13 mouse cellular contexts compared by ENCODE assay signal in genomic region chr11:57836872-57837680, GRCm38 (mm10). TPM values are rescaled to one million over a fixed set of nuclear protein-coding genes. Genes with fewer than 3 reads are reported as not detected.
A peak's percentile ranks its signal among the peaks of the same experiment; 100 is the strongest.
DNase-seq lines count a peak whose midpoint lies in the region; ATAC-seq and TF ChIP-seq lines count a peak whose summit lies in the region.
"Had no signal": no experiment of that assay in that cellular context is flagged by ENCODE, and none has a peak within 500 bp of the region (broad histone marks: within the 10 kb centered on the region; RNA-seq: fewer than 3 reads in every experiment).

No protein-coding gene starts in this region.

- no peak overlapping the region for H3K27ac ChIP-seq in forebrain, embryonic 16.5 days (ENCODE audit: low read length)
- H3K27ac ChIP-seq in forebrain, embryonic 14.5 days (ENCODE audit: low read depth, low read length): no peak overlapping the region
- H3K27ac ChIP-seq in liver, embryonic 11.5 days (ENCODE audit: low read depth, low read length): no peak overlapping the region
- H3K27ac ChIP-seq in liver, postnatal 0 days (ENCODE audit: low read depth): no peak overlapping the region
- H3K27ac ChIP-seq in midbrain, embryonic 12.5 days (replicated peaks): no peak overlapping the region
- H3K27ac ChIP-seq in stomach, embryonic 16.5 days (ENCODE audit: low read length): no peak overlapping the region
- H3K27ac ChIP-seq: forebrain, embryonic 12.5 days had no signal

- DNase-seq in forebrain, embryonic 14.5 days (ENCODE audit: low spot score): no peak
- no peak for DNase-seq in liver, embryonic 11.5 days (ENCODE audit: low spot score)
- DNase-seq in liver, postnatal 0 days: no peak
- DNase-seq in urinary bladder, postnatal 4 days (ENCODE audit: low spot score in 2 of 2): no peak
- no peak for DNase-seq in left cerebral cortex, postnatal 25 days (ENCODE audit: low spot score in 2 of 2)
- DNase-seq: cerebellum, postnatal 10 days; lung, postnatal 14 days had no signal

- ATAC-seq in forebrain, embryonic 16.5 days: no peak
- no peak for ATAC-seq in forebrain, embryonic 14.5 days
- ATAC-seq in liver, embryonic 11.5 days (replicated peaks; ENCODE audit: low FRiP score): no peak
- no peak for ATAC-seq in liver, postnatal 0 days
- no peak for ATAC-seq in midbrain, embryonic 12.5 days (ENCODE audit: low FRiP score, low read depth)
- no peak for ATAC-seq in stomach, embryonic 16.5 days (ENCODE audit: insufficient read depth, low FRiP score)

- peaks cover 10% of the 10 kb centered on the region; the same call in 1 of the 2 replicates for H3K4me1 ChIP-seq in forebrain, embryonic 16.5 days (replicated peaks; ENCODE audit: control insufficient read depth, insufficient read depth, low read length)
- 0 out of 2 replicates have a peak, but pooled peaks cover 3% of the 10 kb centered on the region for H3K4me1 ChIP-seq in forebrain, embryonic 14.5 days (ENCODE audit: control insufficient read depth, insufficient read depth, low read length)
- no peaks in the 10 kb centered on the region for H3K4me1 ChIP-seq in liver, embryonic 11.5 days (replicated peaks; ENCODE audit: control insufficient read depth, insufficient read depth, low read length)
- H3K4me1 ChIP-seq in liver, postnatal 0 days (ENCODE audit: insufficient read depth): no peaks in the 10 kb centered on the region
- peaks cover 16% of the 10 kb centered on the region for H3K4me1 ChIP-seq in midbrain, embryonic 12.5 days
- H3K4me1 ChIP-seq in stomach, embryonic 16.5 days (ENCODE audit: control insufficient read depth, insufficient read depth, low read length): peaks cover 14% of the 10 kb centered on the region; the same call in 1 of the 2 replicates

- no peaks in the 10 kb centered on the region for H3K9me3 ChIP-seq in forebrain, embryonic 16.5 days (ENCODE audit: control insufficient read depth, low read length)
- H3K9me3 ChIP-seq in forebrain, embryonic 14.5 days (replicated peaks; ENCODE audit: control insufficient read depth, low read length): no peaks in the 10 kb centered on the region
- no peaks in the 10 kb centered on the region for H3K9me3 ChIP-seq in liver, embryonic 11.5 days (ENCODE audit: control insufficient read depth, low read length)
- no peaks in the 10 kb centered on the region for H3K9me3 ChIP-seq in liver, postnatal 0 days (ENCODE audit: low read length)
- H3K9me3 ChIP-seq in midbrain, embryonic 12.5 days: no peaks in the 10 kb centered on the region
- H3K9me3 ChIP-seq in stomach, embryonic 16.5 days (replicated peaks; ENCODE audit: control insufficient read depth, low read length): no peaks in the 10 kb centered on the region
- H3K9me3 ChIP-seq: forebrain, embryonic 12.5 days had no signal

- H3K4me2 ChIP-seq in forebrain, embryonic 16.5 days (ENCODE audit: low read length): no peak overlapping the region
- no peak overlapping the region for H3K4me2 ChIP-seq in forebrain, embryonic 14.5 days (ENCODE audit: low read length)
- peak overlapping the region; percentile 39 for H3K4me2 ChIP-seq in liver, embryonic 11.5 days
- H3K4me2 ChIP-seq in liver, postnatal 0 days (ENCODE audit: low read depth, low read length): no peak overlapping the region
- H3K4me2 ChIP-seq in midbrain, embryonic 12.5 days (replicated peaks): 0 out of 2 replicates have a peak overlapping the region, but pooled peaks have one; percentile 1
- H3K4me2 ChIP-seq in stomach, embryonic 16.5 days (ENCODE audit: low read depth, low read length): peak overlapping the region; percentile 37
- H3K4me2 ChIP-seq: forebrain, embryonic 12.5 days had no signal

- 0 out of 2 replicates have a peak overlapping the region, but pooled peaks have one; percentile 5 for H3K4me3 ChIP-seq in forebrain, embryonic 16.5 days (replicated peaks; ENCODE audit: low read length)
- no peak overlapping the region for H3K4me3 ChIP-seq in forebrain, embryonic 14.5 days (ENCODE audit: low read depth, low read length)
- no peak overlapping the region for H3K4me3 ChIP-seq in liver, embryonic 11.5 days (ENCODE audit: low read depth, low read length)
- H3K4me3 ChIP-seq in liver, postnatal 0 days (ENCODE audit: low read depth, low read length): no peak overlapping the region
- peak overlapping the region; percentile 13; the same call in 1 of the 2 replicates for H3K4me3 ChIP-seq in midbrain, embryonic 12.5 days
- peak overlapping the region; percentile 5; the same call in 1 of the 2 replicates for H3K4me3 ChIP-seq in stomach, embryonic 16.5 days (replicated peaks; ENCODE audit: low read length)
- H3K4me3 ChIP-seq: forebrain, embryonic 12.5 days had no signal

- H3K36me3 ChIP-seq in forebrain, embryonic 16.5 days (ENCODE audit: control insufficient read depth, insufficient read depth): no peaks in the 10 kb centered on the region
- no peaks in the 10 kb centered on the region for H3K36me3 ChIP-seq in forebrain, embryonic 14.5 days (ENCODE audit: control insufficient read depth, insufficient read depth, low read length)
- no peaks in the 10 kb centered on the region for H3K36me3 ChIP-seq in liver, embryonic 11.5 days (ENCODE audit: control insufficient read depth, insufficient read depth, low read length)
- H3K36me3 ChIP-seq in liver, postnatal 0 days (replicated peaks; ENCODE audit: insufficient read depth, low read length): no peaks in the 10 kb centered on the region
- H3K36me3 ChIP-seq in midbrain, embryonic 12.5 days: no peaks in the 10 kb centered on the region
- H3K36me3 ChIP-seq in stomach, embryonic 16.5 days (ENCODE audit: control insufficient read depth, insufficient read depth, low read length): no peaks in the 10 kb centered on the region
- H3K36me3 ChIP-seq: forebrain, embryonic 12.5 days had no signal

- WGBS in forebrain, embryonic 16.5 days: 1% methylated on average over 38 of the region's 38 CpGs
- WGBS in forebrain, embryonic 14.5 days: 1% methylated on average over 38 of the region's 38 CpGs
- 2% methylated on average over 38 of the region's 38 CpGs for WGBS in liver, embryonic 11.5 days
- WGBS in liver, postnatal 0 days (ENCODE audit: insufficient replicate concordance): 2% methylated on average over 38 of the region's 38 CpGs
- 2% methylated on average over 38 of the region's 38 CpGs for WGBS in midbrain, embryonic 12.5 days
- 3% methylated on average over 38 of the region's 38 CpGs for WGBS in stomach, embryonic 16.5 days

- intact Hi-C loops in left cerebral cortex, postnatal 25 days (cut with DNase I): no loop called here

- no peak for TF ChIP-seq CTCF in liver, postnatal 0 days (IDR thresholded peaks at IDR 0.05; ENCODE audit: low read depth)

- H3K27me3 ChIP-seq in forebrain, embryonic 16.5 days (replicated peaks; ENCODE audit: control insufficient read depth, insufficient read depth, low read length): peaks cover 71% of the 10 kb centered on the region
- peaks cover 82% of the 10 kb centered on the region for H3K27me3 ChIP-seq in forebrain, embryonic 14.5 days (replicated peaks; ENCODE audit: control insufficient read depth, insufficient read depth, low read length)
- H3K27me3 ChIP-seq in liver, embryonic 11.5 days (replicated peaks; ENCODE audit: control insufficient read depth, insufficient read depth, low read length): peaks cover 95% of the 10 kb centered on the region
- H3K27me3 ChIP-seq in liver, postnatal 0 days (ENCODE audit: insufficient read depth, low read length): peaks cover 91% of the 10 kb centered on the region
- peaks cover 96% of the 10 kb centered on the region for H3K27me3 ChIP-seq in midbrain, embryonic 12.5 days
- peaks cover 71% of the 10 kb centered on the region for H3K27me3 ChIP-seq in stomach, embryonic 16.5 days (ENCODE audit: control insufficient read depth, insufficient read depth, low read length)

- no peak for TF ChIP-seq EP300 in liver, postnatal 0 days (IDR thresholded peaks at IDR 0.05; ENCODE audit: low read depth)

- no peak overlapping the region for H3K9ac ChIP-seq in forebrain, embryonic 16.5 days (replicated peaks; ENCODE audit: low read depth, low read length)
- H3K9ac ChIP-seq in forebrain, embryonic 14.5 days (ENCODE audit: low read length): no peak overlapping the region
- no peak overlapping the region for H3K9ac ChIP-seq in liver, embryonic 11.5 days (ENCODE audit: low read depth, low read length)
- no peak overlapping the region for H3K9ac ChIP-seq in liver, postnatal 0 days (replicated peaks)
- H3K9ac ChIP-seq in midbrain, embryonic 12.5 days (replicated peaks): no peak overlapping the region
- H3K9ac ChIP-seq in stomach, embryonic 16.5 days (ENCODE audit: low read length): no peak overlapping the region
- H3K9ac ChIP-seq: forebrain, embryonic 12.5 days had no signal

RNA-seq across cellular contexts. Expression of gene Hand1, which starts 4.5 kb away (rescaled TPM):
- polyA plus RNA-seq in forebrain, embryonic 16.5 days (2015; fragmentation: Nextera tagmentation; extraction: Ambion mirVana): not detected in 2 replicates
- not detected in 2 replicates for polyA plus RNA-seq in forebrain, embryonic 14.5 days (2014; fragmentation: Nextera tagmentation; extraction: Ambion mirVana)
- 9.1 and 11.0 TPM in 2 replicates for polyA plus RNA-seq in liver, embryonic 11.5 days (2014; fragmentation: Nextera tagmentation; extraction: Ambion mirVana)
- polyA plus RNA-seq in liver, postnatal 0 days (2015; fragmentation: Nextera tagmentation; extraction: Ambion mirVana): 0.07 TPM in 1 of 2 replicates, not detected in the other
- not detected in 2 replicates for polyA plus RNA-seq in midbrain, embryonic 12.5 days (2016; fragmentation: Nextera tagmentation; extraction: Ambion mirVana)
- 1.0 and 1.4 TPM in 2 replicates for polyA plus RNA-seq in stomach, embryonic 16.5 days (2015; fragmentation: Nextera tagmentation; extraction: Ambion mirVana)
- total RNA-seq in left cerebral cortex, postnatal 25 days (2021): not detected
- total RNA-seq: hematopoietic stem cell, adult 5-6 weeks; left cerebral cortex, adult 18-20 months had no signal
- polyA plus RNA-seq: forebrain, embryonic 12.5 days had no signal

RNA-seq across cellular contexts. Expression of gene Sap30l, which starts 35.6 kb away (rescaled TPM):
- polyA plus RNA-seq in forebrain, embryonic 16.5 days (2015; fragmentation: Nextera tagmentation; extraction: Ambion mirVana): 5.8 and 7.9 TPM in 2 replicates
- polyA plus RNA-seq in forebrain, embryonic 14.5 days (2014; fragmentation: Nextera tagmentation; extraction: Ambion mirVana): 7.8 and 8.5 TPM in 2 replicates
- polyA plus RNA-seq in liver, embryonic 11.5 days (2014; fragmentation: Nextera tagmentation; extraction: Ambion mirVana): 7.5 and 7.8 TPM in 2 replicates
- 5.8 and 7.1 TPM in 2 replicates for polyA plus RNA-seq in liver, postnatal 0 days (2015; fragmentation: Nextera tagmentation; extraction: Ambion mirVana)
- 16.7 and 20.2 TPM in 2 replicates for polyA plus RNA-seq in midbrain, embryonic 12.5 days (2016; fragmentation: Nextera tagmentation; extraction: Ambion mirVana)
- 5.9 and 6.6 TPM in 2 replicates for polyA plus RNA-seq in stomach, embryonic 16.5 days (2015; fragmentation: Nextera tagmentation; extraction: Ambion mirVana)
- total RNA-seq in left cerebral cortex, postnatal 25 days (2021): 10 to 100 TPM; 50.4 to 50.9 TPM

Comparison
In these comparisons a context has a peak if more than half of its experiments do, and no peak if none do; other contexts are left out.
1. H3K4me2 ChIP-seq: peak in liver, embryonic 11.5 days (single experiment), midbrain, embryonic 12.5 days (single experiment) and stomach, embryonic 16.5 days (single experiment); none in forebrain, embryonic 16.5 days (single experiment), forebrain, embryonic 14.5 days (single experiment) and liver, postnatal 0 days (single experiment).
2. H3K4me3 ChIP-seq: peak in forebrain, embryonic 16.5 days (single experiment), midbrain, embryonic 12.5 days (single experiment) and stomach, embryonic 16.5 days (single experiment); none in forebrain, embryonic 14.5 days (single experiment), liver, embryonic 11.5 days (single experiment) and liver, postnatal 0 days (single experiment).